Mouse (Mus musculus): ENCODE data around the gene Chkb.

DNA sequence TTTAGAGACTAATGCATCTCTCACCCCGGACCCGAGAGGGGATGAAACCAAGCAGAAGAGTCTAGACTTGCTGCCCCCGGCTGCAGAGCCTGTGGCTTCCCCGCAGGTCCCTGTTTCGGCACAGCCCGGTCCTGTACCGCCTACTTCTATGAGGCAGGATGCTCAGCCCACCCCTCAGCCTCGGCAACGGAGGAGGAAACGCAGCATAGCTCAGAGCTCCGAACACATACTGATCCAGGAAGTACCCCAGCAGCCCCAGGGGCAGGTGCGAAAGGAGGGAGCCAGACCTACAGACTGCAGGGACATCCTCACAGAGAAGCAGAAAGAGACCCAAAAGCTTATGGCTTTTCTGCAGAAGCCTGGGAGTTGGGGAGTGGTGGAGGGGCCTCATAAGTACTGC lies 42.6 kb downstream of the Chkb start:
- TF ChIP-seq CTCF (IDR thresholded peaks at IDR 0.05) (no peak), EP300 (IDR thresholded peaks at IDR 0.05) (no peak)

All from lung, postnatal 0 days (tissue).